Mouse (Mus musculus) MEL (cell line): ENCODE results near the gene B3galt5. TPM values are rescaled to one million over a fixed set of nuclear protein-coding genes. Genes with fewer than 3 reads are reported as not detected.

ENCODE experiments used
- DNase-seq: peaks from one replicate; pipeline ENCODE4 v3.0.0; 2011; ENCODE audit warnings: low read depth, low spot score
- H3K27ac ChIP-seq: 2 replicates; pipeline ENCODE4 v1.5.1; 2012; ENCODE audit warnings: low read depth, mild to moderate bottlenecking, control low read depth, low read length, moderate library complexity; ENCODE audit not compliant: control insufficient read depth
- H3K27me3 ChIP-seq, 2 experiments: fragments of 150-350 bp in 1 of 2; sonication (generic) in 1 of 2; 2 replicates each; pipeline ENCODE4 v1.6.1; 2012; ENCODE audit warnings: low read length in 2 of 2, mild to moderate bottlenecking in 2 of 2, improper control_type of control experiment in 1 of 2, moderate library complexity in 1 of 2; ENCODE audit not compliant: insufficient read depth in 2 of 2, control insufficient read depth in 1 of 2
- H3K36me3 ChIP-seq, 2 experiments: 2 replicates each; pipeline ENCODE4 v1.6.1; 2012 to 2014; ENCODE audit warnings: low read length in 2 of 2, improper control_type of control experiment in 1 of 2, inconsistent platforms in 1 of 2, mild to moderate bottlenecking in 1 of 2; ENCODE audit not compliant: insufficient read depth in 2 of 2, control insufficient read depth in 1 of 2
- H3K4me1 ChIP-seq, 2 experiments: fragments of 150-350 bp in 1 of 2; sonication (generic) in 1 of 2; 2 replicates each; pipeline ENCODE4 v1.6.1; 2012; ENCODE audit warnings: low read length in 2 of 2, improper control_type of control experiment in 1 of 2, mild to moderate bottlenecking in 1 of 2; ENCODE audit not compliant: insufficient read depth in 2 of 2, control insufficient read depth in 1 of 2
- H3K4me3 ChIP-seq, 2 experiments: fragments of 150-350 bp in 1 of 2; sonication (generic) in 1 of 2; 2 replicates each; pipeline ENCODE4 v1.5.1; 2012; ENCODE audit warnings: low read depth in 2 of 2, low read length in 2 of 2, mild to moderate bottlenecking in 2 of 2, moderate library complexity in 2 of 2, control low read depth in 1 of 2, improper control_type of control experiment in 1 of 2; ENCODE audit not compliant: control insufficient read depth in 1 of 2, insufficient read depth in 1 of 2
- H3K79me2 ChIP-seq: 2 replicates; pipeline ENCODE4 v1.6.1; 2012; ENCODE audit warnings: mild to moderate bottlenecking, low read length, moderate library complexity; ENCODE audit not compliant: control insufficient read depth, poor library complexity, insufficient read depth
- H3K9ac ChIP-seq: 2 replicates; pipeline ENCODE4 v1.6.1; 2012; ENCODE audit warnings: low read depth, mild to moderate bottlenecking, control low read depth, low read length, moderate library complexity; ENCODE audit not compliant: control insufficient read depth, poor library complexity, severe bottlenecking
- H3K9me3 ChIP-seq: fragments of 150-350 bp; sonication (generic); replicated peaks from 2 replicates; pipeline ENCODE4 v1.6.1; 2012; ENCODE audit warnings: mild to moderate bottlenecking, low read length, improper control_type of control experiment, moderate library complexity; ENCODE audit not compliant: insufficient read depth
- CHD1 ChIP-seq: IDR thresholded peaks from 2 replicates; pipeline ENCODE4 v1.6.1; 2012; ENCODE audit warnings: low read depth, mild to moderate bottlenecking, inconsistent platforms, low read length, improper control_type of control experiment
- CHD2 ChIP-seq: IDR thresholded peaks from 2 replicates; pipeline ENCODE4 v1.6.1; 2011; ENCODE audit warnings: low read length, improper control_type of control experiment
- CTCF ChIP-seq, 3 experiments: IDR thresholded peaks in 2 of 3; conservative IDR thresholded peaks in 1 of 3; 2 replicates each; pipeline ENCODE4 v1.5.1; 2011 to 2012; ENCODE audit warnings: low read length in 3 of 3, low read depth in 2 of 3, mild to moderate bottlenecking in 2 of 3, improper control_type of control experiment in 1 of 3, inconsistent platforms in 1 of 3, mixed read lengths in 1 of 3, moderate library complexity in 1 of 3; ENCODE audit not compliant: control insufficient read depth in 1 of 3, insufficient read depth in 1 of 3, poor library complexity in 1 of 3, severe bottlenecking in 1 of 3
- ELF1 ChIP-seq: IDR thresholded peaks from 2 replicates; pipeline ENCODE4 v1.6.1; 2014; ENCODE audit warnings: low read depth, mild to moderate bottlenecking, inconsistent platforms, low read length, improper control_type of control experiment, moderate library complexity
- ETS1 ChIP-seq: IDR thresholded peaks from 2 replicates; pipeline ENCODE4 v1.6.1; 2012; ENCODE audit warnings: low read depth, mild to moderate bottlenecking, inconsistent platforms, low read length, improper control_type of control experiment, moderate library complexity
- GABPA ChIP-seq: IDR thresholded peaks from 2 replicates; pipeline ENCODE4 v1.6.1; 2012; ENCODE audit warnings: low read depth, mild to moderate bottlenecking, inconsistent platforms, low read length, improper control_type of control experiment, moderate library complexity
- HCFC1 ChIP-seq: IDR thresholded peaks from 2 replicates; pipeline ENCODE4 v1.6.1; 2012; ENCODE audit warnings: low read depth, mild to moderate bottlenecking, inconsistent platforms, low read length, improper control_type of control experiment, moderate library complexity
- JUND ChIP-seq: IDR thresholded peaks from 2 replicates; pipeline ENCODE4 v1.6.1; 2011; ENCODE audit warnings: low read depth, mild to moderate bottlenecking, improper control_type of control experiment, low read length
- KAT2A ChIP-seq: conservative IDR thresholded peaks from 2 replicates; pipeline ENCODE4 v1.6.1; 2012; ENCODE audit warnings: low read depth, low read length, improper control_type of control experiment, inconsistent platforms
- MAX ChIP-seq: IDR thresholded peaks from 2 replicates; pipeline ENCODE4 v1.6.1; 2011; ENCODE audit warnings: low read length, improper control_type of control experiment
- MEF2A ChIP-seq: IDR thresholded peaks from 2 replicates; pipeline ENCODE4 v1.6.1; 2014; ENCODE audit warnings: low read depth, mild to moderate bottlenecking, inconsistent platforms, low read length, improper control_type of control experiment; ENCODE audit not compliant: poor library complexity, insufficient replicate concordance, severe bottlenecking; ENCODE audit errors: extremely low read depth
- MYB ChIP-seq: IDR thresholded peaks from 2 replicates; pipeline ENCODE4 v1.6.1; 2011; ENCODE audit warnings: mild to moderate bottlenecking, low read depth, low read length, improper control_type of control experiment
- NRF1 ChIP-seq: IDR thresholded peaks from 2 replicates; pipeline ENCODE4 v1.6.1; 2014; ENCODE audit warnings: low read depth, mild to moderate bottlenecking, inconsistent platforms, low read length, improper control_type of control experiment, moderate library complexity; ENCODE audit not compliant: poor library complexity, insufficient read depth, severe bottlenecking
- POLR2A ChIP-seq, 2 experiments: IDR thresholded peaks; 2 replicates each; pipeline ENCODE4 v1.6.1; 2011 to 2012; ENCODE audit warnings: low read length in 2 of 2, mild to moderate bottlenecking in 2 of 2, control low read depth in 1 of 2, improper control_type of control experiment in 1 of 2, low read depth in 1 of 2, moderate library complexity in 1 of 2; ENCODE audit not compliant: control insufficient read depth in 1 of 2, insufficient read depth in 1 of 2, poor library complexity in 1 of 2
- SMC3 ChIP-seq: IDR thresholded peaks from 2 replicates; pipeline ENCODE4 v1.6.1; 2011; ENCODE audit warnings: low read depth, low read length, improper control_type of control experiment
- TAL1 ChIP-seq: IDR thresholded peaks from 2 replicates; pipeline ENCODE4 v1.6.1; 2012; ENCODE audit warnings: mild to moderate bottlenecking, inconsistent platforms, low read length, moderate library complexity, mixed read lengths
- UBTF ChIP-seq: IDR thresholded peaks from 2 replicates; pipeline ENCODE4 v1.6.1; 2012; ENCODE audit warnings: low read depth, mild to moderate bottlenecking, inconsistent platforms, low read length, improper control_type of control experiment, moderate library complexity, borderline replicate concordance; ENCODE audit not compliant: insufficient read depth
- USF1 ChIP-seq: IDR thresholded peaks from 2 replicates; pipeline ENCODE4 v1.6.1; 2014; ENCODE audit warnings: low read depth, mild to moderate bottlenecking, inconsistent platforms, low read length, improper control_type of control experiment, moderate library complexity
- ZC3H11A ChIP-seq: IDR thresholded peaks from 2 replicates; pipeline ENCODE4 v1.6.1; 2012; ENCODE audit warnings: low read depth, mild to moderate bottlenecking, inconsistent platforms, low read length, improper control_type of control experiment
- ZMIZ1 ChIP-seq: IDR thresholded peaks from 2 replicates; pipeline ENCODE4 v1.6.1; 2012; ENCODE audit warnings: low read depth, mild to moderate bottlenecking, inconsistent platforms, low read length, improper control_type of control experiment, moderate library complexity
- polyA plus RNA-seq, 2 experiments: library from polyadenylated mRNA; stranded (reverse) in 1 of 2; unstranded in 1 of 2; fragments of >175 nt in 1 of 2; fragments of >200 nt in 1 of 2; gene quantifications; 2 replicates each; pipeline versions ENCODE4 v1.2.1 to v1.2.4; 2012; ENCODE audit warnings: low replicate concordance in 2 of 2, low read depth in 1 of 2; ENCODE audit not compliant: insufficient read length in 2 of 2, insufficient read depth in 1 of 2, missing spikeins in 1 of 2
- total RNA-seq: library from RNA; depleted of rRNA; stranded (reverse); fragments of 300-350 nt; gene quantifications from 2 replicates; pipeline ENCODE4 v1.2.3, GENCODE M21; 2012

Gene B3galt5
- total and polyA plus RNA-seq, 3 experiments = not detected

DNA sequence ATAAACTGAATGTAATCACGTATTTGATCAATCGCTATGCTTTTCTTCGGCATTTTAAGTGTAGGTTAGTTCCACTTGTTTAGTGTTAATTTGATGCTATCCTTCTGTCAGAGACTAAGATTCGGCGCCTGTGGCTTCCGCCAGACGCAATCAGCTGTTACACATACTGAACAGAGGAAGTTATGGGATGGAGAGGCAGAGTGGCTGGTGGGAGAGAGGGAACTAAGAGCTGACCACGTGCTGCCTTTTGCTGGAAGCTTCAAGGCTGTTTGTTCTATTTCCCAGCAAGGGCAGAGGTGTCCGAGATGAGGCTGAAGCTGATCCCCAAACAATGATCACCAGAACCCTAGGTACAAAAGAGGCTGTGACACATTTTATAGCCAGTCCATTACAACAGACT is 56.3 kb downstream of the B3galt5 start:
- TF ChIP-seq SMC3 (no peak), ZMIZ1 (no peak), TAL1 (no peak), JUND (no peak), HCFC1 (no peak), UBTF (no peak), ELF1 (no peak), MYB (no peak), NRF1 (no peak), MEF2A (no peak), CHD2 (no peak), MAX (no peak), USF1 (no peak), ETS1 (no peak), ZC3H11A (no peak), GABPA (no peak), CTCF (IDR thresholded peaks at IDR 0.05 in 2 of 3, conservative IDR thresholded peaks at IDR 0.05 in 1 of 3; ENCODE audit: control insufficient read depth in 1 of 3, insufficient read depth in 1 of 3, low read depth in 2 of 3, low read length in 3 of 3, poor library complexity in 1 of 3, severe bottlenecking in 1 of 3) (no peak), KAT2A (no peak)
- Histone ChIP-seq H3K27me3 (no peaks in the 10 kb centered on the region), H3K36me3 (no peaks in the 10 kb centered on the region), H3K4me1 (no peaks in the 10 kb centered on the region), H3K4me3 (no peak overlapping the region), H3K9ac (no peak overlapping the region), H3K79me2 (no peaks in the 10 kb centered on the region), H3K9me3 (no peaks in the 10 kb centered on the region), H3K27ac (no peak overlapping the region)
- no peak for DNase-seq

DNA sequence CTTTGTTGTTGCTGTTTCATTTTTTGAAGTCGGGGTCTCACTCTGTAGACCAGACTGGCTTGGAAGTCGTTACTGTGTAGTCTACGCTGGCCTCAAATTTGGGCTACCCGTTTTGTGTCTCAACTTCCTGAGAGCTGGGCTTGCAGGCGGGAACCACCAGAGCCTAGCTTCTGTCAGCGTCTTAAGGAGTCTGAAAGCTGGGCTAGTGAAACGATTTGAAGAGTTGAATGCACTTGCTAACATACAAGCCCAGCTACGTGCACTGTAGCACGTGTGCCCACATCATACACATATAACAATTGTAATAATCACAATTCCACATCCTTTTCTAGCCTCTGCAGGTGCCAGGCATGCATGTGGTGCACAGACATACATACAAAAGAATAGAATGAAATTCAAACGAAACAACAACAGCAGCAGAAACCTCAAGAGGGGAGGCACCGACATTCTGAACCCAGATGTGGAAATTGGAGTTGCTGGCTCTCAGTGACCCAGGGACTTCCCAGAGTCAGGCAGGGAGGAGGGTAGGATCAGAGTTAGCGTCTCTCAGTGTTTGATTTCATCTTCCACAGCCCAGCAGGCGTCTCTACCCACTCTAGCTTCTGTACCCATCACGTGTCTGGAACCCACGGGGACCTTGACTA is 57.1 kb downstream of the B3galt5 start:
- DNase-seq = no peak
- Histone ChIP-seq H3K79me2 (no peaks in the 10 kb centered on the region), H3K36me3 (no peaks in the 10 kb centered on the region), H3K4me1 (no peaks in the 10 kb centered on the region), H3K9ac (no peak overlapping the region), H3K4me3 (no peak overlapping the region), H3K27ac (no peak overlapping the region), H3K27me3 (no peaks in the 10 kb centered on the region), H3K9me3 (no peaks in the 10 kb centered on the region)
- TF ChIP-seq POLR2A (IDR thresholded peaks at IDR 0.05; ENCODE audit: control insufficient read depth in 1 of 2, insufficient read depth in 1 of 2, low read depth in 1 of 2, low read length in 2 of 2, poor library complexity in 1 of 2) (no peak), CTCF (IDR thresholded peaks at IDR 0.05 in 2 of 3, conservative IDR thresholded peaks at IDR 0.05 in 1 of 3; ENCODE audit: control insufficient read depth in 1 of 3, insufficient read depth in 1 of 3, low read depth in 2 of 3, low read length in 3 of 3, poor library complexity in 1 of 3, severe bottlenecking in 1 of 3) (no peak), CHD1 (no peak), USF1 (no peak), GABPA (no peak)
